Mouse (Mus musculus) kidney, postnatal 10 days (tissue): ENCODE measurements around the gene Eif2ak2.
A peak's percentile ranks its signal among the peaks of the same experiment; 100 is the strongest.

ENCODE experiments used
- DNase-seq: peaks from one replicate; pipeline ENCODE4 v3.0.0; 2021; ENCODE audit warnings: mixed read lengths

Eif2ak2 gene

GRCm38 (mm10) chr17:78834856-78835835, 47.2 kb downstream of the Eif2ak2 start, which contains the start of the genes Heatr5b and Gpatch11:
Heatr5b (minus strand) TSS chr17:78835364.
Gpatch11 (plus strand) TSS chr17:78835567.
- DNase-seq, result peak; percentile 100

DNA sequence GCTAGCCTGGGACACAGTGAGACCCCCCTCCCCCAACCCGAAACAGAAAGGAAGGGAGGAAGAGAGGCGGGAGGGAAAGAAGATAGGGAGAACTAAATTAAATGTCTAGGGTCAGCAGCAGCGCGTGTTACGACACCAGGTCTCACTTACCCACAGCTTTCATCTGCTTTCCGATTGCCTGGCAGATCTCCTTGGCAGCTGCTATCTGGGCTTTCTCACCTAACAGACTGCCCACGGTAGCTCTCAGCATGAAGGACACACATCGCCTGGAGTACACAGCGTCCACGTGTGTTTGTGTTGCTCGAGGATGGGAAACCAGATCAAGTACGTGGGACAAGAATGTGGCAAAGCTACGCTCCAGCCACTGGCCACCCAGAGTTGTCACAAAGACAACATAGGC, 58.0 kb downstream of the Eif2ak2 start:
- no peak for DNase-seq

GRCm38 (mm10) chr17:78809582-78809981, 72.8 kb downstream of the Eif2ak2 start:
- DNase-seq, result no peak

DNA sequence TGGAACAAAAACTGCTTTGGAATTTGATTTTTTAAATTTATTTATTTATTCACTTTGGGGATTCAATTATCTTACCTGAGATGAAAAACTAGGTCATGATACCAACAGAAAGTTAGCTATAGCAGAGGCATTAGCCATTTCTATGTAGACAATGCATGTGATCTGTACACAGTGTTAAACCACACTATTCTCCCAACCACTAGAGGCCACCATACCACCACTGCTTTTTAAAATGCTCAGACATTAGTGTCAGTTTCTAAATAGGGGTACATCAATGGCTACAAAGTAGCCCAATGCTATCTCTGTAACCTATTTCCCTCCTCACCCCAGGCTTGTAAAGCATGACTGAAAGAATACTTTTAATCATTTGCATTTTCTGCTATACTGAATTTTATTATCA, 73.4 kb downstream of the Eif2ak2 start:
- no peak for DNase-seq
